ENCODE assay signal across 8 mouse cellular contexts in the genomic region with DNA sequence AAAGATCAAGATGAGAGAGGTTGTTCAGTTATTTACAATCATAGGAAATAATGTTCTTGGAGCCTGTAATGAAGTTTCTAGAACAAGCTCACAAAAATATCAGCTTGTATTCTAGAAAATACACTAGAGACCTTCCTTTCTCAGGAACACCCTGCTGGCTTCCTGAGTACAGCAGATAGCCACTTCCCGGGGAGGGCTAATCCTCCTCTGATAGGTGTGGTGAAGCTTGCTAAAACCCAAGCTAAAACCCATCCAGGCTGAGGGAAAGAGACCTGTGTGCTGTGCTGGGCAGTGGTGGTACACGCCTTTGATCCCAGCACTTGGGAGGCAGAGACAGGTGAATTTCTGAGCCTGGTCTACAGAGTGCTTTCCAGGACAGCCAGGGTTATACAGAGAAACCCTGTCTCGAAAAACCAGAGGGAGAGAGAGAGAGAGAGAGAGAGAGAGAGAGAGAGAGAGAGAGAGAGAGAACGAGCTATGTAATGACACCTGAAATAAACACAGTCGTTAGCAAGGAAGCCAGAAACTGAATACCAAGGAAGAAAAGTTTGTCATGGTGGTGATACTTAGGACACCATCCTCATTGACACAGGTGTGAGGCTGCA. TPM values are rescaled to one million over a fixed set of nuclear protein-coding genes. Genes with fewer than 3 reads are reported as not detected.
DNase-seq lines count a peak whose midpoint lies in the region; ATAC-seq and TF ChIP-seq lines count a peak whose summit lies in the region.
"Had no signal": no experiment of that assay in that cellular context is flagged by ENCODE, and none has a peak within 500 bp of the region (broad histone marks: within the 10 kb centered on the region; RNA-seq: fewer than 3 reads in every experiment).

No protein-coding gene starts in this region.

- TF ChIP-seq CTCF in G1E (IDR thresholded peaks at IDR 0.05; ENCODE audit: low read depth, low read length), result no peak
- no peak for TF ChIP-seq CTCF in bone marrow, adult 2 months (IDR thresholded peaks at IDR 0.05; ENCODE audit: control insufficient read depth, insufficient read depth, low read length)

- no peaks in the 10 kb centered on the region for H3K9me3 ChIP-seq in kidney, embryonic 16.5 days (ENCODE audit: low read length)
- no peaks in the 10 kb centered on the region for H3K9me3 ChIP-seq in G1E (replicated peaks)
- no peaks in the 10 kb centered on the region for H3K9me3 ChIP-seq in liver, embryonic 12.5 days (replicated peaks)
- H3K9me3 ChIP-seq: neural tube, embryonic 12.5 days had no signal

- H3K4me2 ChIP-seq in kidney, embryonic 16.5 days (replicated peaks; ENCODE audit: low read depth, low read length), result no peak overlapping the region
- peak overlapping the region; percentile 29 for H3K4me2 ChIP-seq in liver, embryonic 12.5 days
- H3K4me2 ChIP-seq: neural tube, embryonic 12.5 days had no signal

- ATAC-seq in kidney, embryonic 16.5 days (ENCODE audit: low FRiP score, low TSS enrichment), result no peak
- ATAC-seq in G1E (ENCODE audit: extremely low read depth, insufficient number of reproducible peaks, low FRiP score, poor library complexity, severe bottlenecking), result no peak
- peak; percentile 74 for ATAC-seq in liver, embryonic 12.5 days

- no peak for TF ChIP-seq POLR2A in bone marrow, adult 2 months (IDR thresholded peaks at IDR 0.05; ENCODE audit: borderline replicate concordance, control insufficient read depth, low read depth, low read length)

- H3K4me3 ChIP-seq in kidney, embryonic 16.5 days (ENCODE audit: low read length), result no peak overlapping the region
- H3K4me3 ChIP-seq in G1E (ENCODE audit: low read depth, low read length), result peak overlapping the region; percentile 59; the same call in 1 of the 2 replicates
- H3K4me3 ChIP-seq in bone marrow, adult 2 months (replicated peaks; ENCODE audit: control insufficient read depth, low read depth, low read length), result no peak overlapping the region
- H3K4me3 ChIP-seq in liver, embryonic 12.5 days, result no peak overlapping the region
- H3K4me3 ChIP-seq: neural tube, embryonic 12.5 days had no signal

- H3K27me3 ChIP-seq in kidney, embryonic 16.5 days (ENCODE audit: insufficient read depth, low read length), result no peaks in the 10 kb centered on the region
- H3K27me3 ChIP-seq in G1E (ENCODE audit: insufficient read depth, low read length), result no peaks in the 10 kb centered on the region
- no peaks in the 10 kb centered on the region for H3K27me3 ChIP-seq in liver, embryonic 12.5 days (replicated peaks)
- H3K27me3 ChIP-seq: neural tube, embryonic 12.5 days had no signal

- no peaks in the 10 kb centered on the region for H3K36me3 ChIP-seq in kidney, embryonic 16.5 days (ENCODE audit: insufficient read depth, low read length)
- H3K36me3 ChIP-seq in G1E (replicated peaks), result peaks cover 52% of the 10 kb centered on the region
- 0 out of 2 replicates have a peak, but pooled peaks cover 4% of the 10 kb centered on the region for H3K36me3 ChIP-seq in liver, embryonic 12.5 days
- H3K36me3 ChIP-seq: neural tube, embryonic 12.5 days had no signal

- DNase-seq in kidney, postnatal 36 days, result peak; percentile 37 to 56
- DNase-seq in G1E (ENCODE audit: low spot score), result no peak
- no peak for DNase-seq in right cerebral cortex, adult 2 months (ENCODE audit: low spot score in 2 of 2)
- no peak for DNase-seq in right cerebral cortex, postnatal 14 days

- WGBS in kidney, embryonic 16.5 days, result 44% methylated on average over 5 of the region's 5 CpGs
- WGBS in bone marrow, adult 2 months, result 12% methylated on average over 5 of the region's 5 CpGs
- WGBS in liver, embryonic 12.5 days (ENCODE audit: insufficient replicate concordance), result 16% methylated on average over 5 of the region's 5 CpGs

- no peak overlapping the region for H3K9ac ChIP-seq in kidney, embryonic 16.5 days (replicated peaks; ENCODE audit: low read length)
- peak overlapping the region; percentile 50 for H3K9ac ChIP-seq in liver, embryonic 12.5 days
- H3K9ac ChIP-seq: neural tube, embryonic 12.5 days had no signal

- 0 out of 2 replicates have a peak, but pooled peaks cover 6% of the 10 kb centered on the region for H3K4me1 ChIP-seq in kidney, embryonic 16.5 days (ENCODE audit: insufficient read depth, low read length)
- H3K4me1 ChIP-seq in G1E (ENCODE audit: insufficient read depth, low read depth, low read length), result peaks cover 56% of the 10 kb centered on the region
- peaks cover 8% of the 10 kb centered on the region; the same call in 1 of the 2 replicates for H3K4me1 ChIP-seq in bone marrow, adult 2 months (ENCODE audit: control insufficient read depth, insufficient read depth, low read length)
- peaks cover 48% of the 10 kb centered on the region for H3K4me1 ChIP-seq in liver, embryonic 12.5 days

- no peak overlapping the region for H3K27ac ChIP-seq in kidney, embryonic 16.5 days (ENCODE audit: low read length)
- peak overlapping the region; percentile 56; the same call in 1 of the 2 replicates for H3K27ac ChIP-seq in bone marrow, adult 2 months (ENCODE audit: control insufficient read depth, insufficient read depth, low read depth, low read length, poor library complexity)
- H3K27ac ChIP-seq in liver, embryonic 12.5 days, result peak overlapping the region; percentile 75
- H3K27ac ChIP-seq: neural tube, embryonic 12.5 days had no signal

RNA-seq across cellular contexts. Expression of a gene that starts 48.6 kb away (rescaled TPM):
- 21.5 and 23.0 TPM in 2 replicates for polyA plus RNA-seq in kidney, embryonic 16.5 days (2015; fragmentation: Nextera tagmentation; extraction: Ambion mirVana)
- total RNA-seq in G1E (2014; fragmentation: Nextera tagmentation), result 53.5 and 54.8 TPM in 2 replicates
- 27.9 and 31.5 TPM in 2 replicates for total RNA-seq in G1E (2017)
- polyA plus RNA-seq in G1E (2012), result 9.9 and 10.1 TPM in 2 replicates
- 11.1 and 14.0 TPM in 2 replicates for polyA plus RNA-seq in bone marrow, adult 2 months (2011; ENCODE audit: insufficient read depth, insufficient read length, low replicate concordance, missing spikeins)
- 9.7 and 9.9 TPM in 2 replicates for polyA plus RNA-seq in liver, embryonic 12.5 days (2016; fragmentation: Nextera tagmentation; extraction: Ambion mirVana)

RNA-seq across cellular contexts. Expression of a gene that starts 57.4 kb away (rescaled TPM):
- 178 and 180 TPM in 2 replicates for polyA plus RNA-seq in kidney, embryonic 16.5 days (2015; fragmentation: Nextera tagmentation; extraction: Ambion mirVana)
- total RNA-seq in G1E (2014; fragmentation: Nextera tagmentation) (77.4 and 90.2 TPM in 2 replicates), G1E (2017) (116 and 121 TPM in 2 replicates)
- polyA plus RNA-seq in G1E (2012), result 31.4 and 39.1 TPM in 2 replicates
- polyA plus RNA-seq in bone marrow, adult 2 months (2011; ENCODE audit: insufficient read depth, insufficient read length, low replicate concordance, missing spikeins), result 34.4 and 61.0 TPM in 2 replicates
- polyA plus RNA-seq in liver, embryonic 12.5 days (2016; fragmentation: Nextera tagmentation; extraction: Ambion mirVana), result 159 and 164 TPM in 2 replicates

Comparison
In these comparisons a context has a peak if more than half of its experiments do, and no peak if none do; other contexts are left out.
1. DNase-seq: peak in kidney, postnatal 36 days (2 of 2); none in G1E (single experiment), right cerebral cortex, adult 2 months (0 of 2) and right cerebral cortex, postnatal 14 days (single experiment).